Mouse (Mus musculus): ENCODE data around the gene Aqp3. TPM values are rescaled to one million over a fixed set of nuclear protein-coding genes. Genes with fewer than 3 reads are reported as not detected.

Aqp3 gene
- total and polyA plus RNA-seq, 3 experiments = not detected

DNA sequence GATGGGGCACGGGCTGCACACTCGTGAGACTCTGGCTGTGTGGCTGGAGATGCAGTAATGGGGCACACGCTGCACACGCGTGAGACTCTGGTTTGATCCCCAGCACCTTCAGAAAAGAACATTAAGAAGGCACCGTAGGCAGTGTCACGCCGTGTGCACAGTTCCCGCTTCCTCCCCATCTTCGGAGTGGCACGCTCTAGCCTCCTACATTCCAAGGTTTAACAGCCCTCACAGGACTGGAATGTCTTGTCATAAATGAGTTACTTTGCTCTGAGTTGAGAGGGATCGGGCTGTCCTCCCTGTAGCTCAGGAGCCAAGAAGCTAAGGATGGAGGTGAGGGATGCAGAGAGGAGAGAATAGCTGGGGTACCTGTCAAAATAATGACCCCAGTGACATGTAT is 55.1 kb downstream of the Aqp3 start:
- dilution Hi-C loops (cut with MboI; ENCODE audit: extremely low pct_ligation_motif_present, extremely low pct_unique_long_range_greater_than_20kb, low sequenced_read_pairs) (no loop called here), in situ Hi-C loops (cut with MboI; ENCODE audit: low pct_ligation_motif_present, low pct_unique_long_range_greater_than_20kb, low sequenced_read_pairs) (no loop called here)
- H3K9me3 ChIP-seq (replicated peaks; ENCODE audit: low read length) = no peaks in the 10 kb centered on the region
- H3K4me1 ChIP-seq (ENCODE audit: control insufficient read depth in 1 of 2, insufficient read depth in 2 of 2) = no peaks in the 10 kb centered on the region
- H3K27ac ChIP-seq (ENCODE audit: insufficient read depth, low read depth) = no peak overlapping the region
- peaks cover 48% of the 10 kb centered on the region for H3K27me3 ChIP-seq (replicated peaks)
- H3K4me2 ChIP-seq (ENCODE audit: insufficient read depth, low read depth, poor library complexity, severe bottlenecking) = no peak overlapping the region
- no peak for DNase-seq (ENCODE audit: extremely low read depth)
- no peak overlapping the region for H3K4me3 ChIP-seq (replicated peaks in 1 of 3; ENCODE audit: low read depth in 2 of 3, low read length in 2 of 3, poor library complexity in 1 of 3)
- TF ChIP-seq MYC (IDR thresholded peaks at IDR 0.05; ENCODE audit: low read depth, low read length) (no peak), IRF4 (IDR thresholded peaks at IDR 0.05; ENCODE audit: low read depth, low read length) (no peak), ETS1 (conservative IDR thresholded peaks at IDR 0.05; ENCODE audit: low read depth, low read length) (no peak), MAZ (IDR thresholded peaks at IDR 0.05; ENCODE audit: low read depth, low read length) (no peak), MEF2A (IDR thresholded peaks at IDR 0.05; ENCODE audit: borderline replicate concordance, low read depth, low read length) (no peak), CHD1 (IDR thresholded peaks at IDR 0.05; ENCODE audit: low read depth, low read length) (no peak), RCOR1 (conservative IDR thresholded peaks at IDR 0.05; ENCODE audit: low read depth, low read length) (no peak), SMC3 (IDR thresholded peaks at IDR 0.05; ENCODE audit: low read depth, low read length) (no peak), EP300 (IDR thresholded peaks at IDR 0.05; ENCODE audit: low read length) (no peak), JUN (IDR thresholded peaks at IDR 0.05; ENCODE audit: insufficient read depth, low read depth, low read length) (no peak), ZMIZ1 (IDR thresholded peaks at IDR 0.05; ENCODE audit: low read depth, low read length) (no peak), CTCF (conservative IDR thresholded peaks at IDR 0.05 in 1 of 2, IDR thresholded peaks at IDR 0.05 in 1 of 2; ENCODE audit: low read depth in 2 of 2, low read length in 2 of 2) (no peak), JUND (conservative IDR thresholded peaks at IDR 0.05; ENCODE audit: low read depth, low read length) (no peak), CHD2 (IDR thresholded peaks at IDR 0.05; ENCODE audit: low read length) (no peak), POLR2AphosphoS2 (IDR thresholded peaks at IDR 0.05; ENCODE audit: low read depth, low read length) (no peak), SIN3A (IDR thresholded peaks at IDR 0.05; ENCODE audit: low read length) (no peak), MXI1 (IDR thresholded peaks at IDR 0.05; ENCODE audit: low read depth, low read length) (no peak)
- H3K9ac ChIP-seq (ENCODE audit: insufficient read depth, low read depth) = no peak overlapping the region
- H3K79me2 ChIP-seq (replicated peaks; ENCODE audit: control insufficient read depth, extremely low read depth, insufficient read depth, poor library complexity, severe bottlenecking) = no peaks in the 10 kb centered on the region
- no peaks in the 10 kb centered on the region for H3K36me3 ChIP-seq (replicated peaks in 1 of 2; ENCODE audit: control insufficient read depth in 1 of 2, insufficient read depth in 1 of 2, low read length in 1 of 2)

Other genes starting within 250 kb of the Aqp3 start
- gene B4galt1, start 244.2 kb downstream of the Aqp3 start, total RNA-seq (2012; rRNA removed) = 39.5 and 46.6 TPM in 2 replicates
- gene B4galt1, start 244.2 kb downstream of the Aqp3 start, total RNA-seq (2014; rRNA removed) = 59.6 and 66.6 TPM in 2 replicates
- 72.4 and 80.2 TPM in 2 replicates for gene B4galt1, start 244.2 kb downstream of the Aqp3 start, polyA plus RNA-seq (2012; ENCODE audit: insufficient read length, low read depth)
- not detected in 2 replicates for gene Spink4, start 178.1 kb downstream of the Aqp3 start, total RNA-seq (2012; rRNA removed)
- not detected in 2 replicates for gene Spink4, start 178.1 kb downstream of the Aqp3 start, total RNA-seq (2014; rRNA removed)
- not detected in 2 replicates for gene Spink4, start 178.1 kb downstream of the Aqp3 start, polyA plus RNA-seq (2012; ENCODE audit: insufficient read length, low read depth)
- gene Bag1, start 149.9 kb downstream of the Aqp3 start, total RNA-seq (2012; rRNA removed) = 105 and 123 TPM in 2 replicates
- 149 and 190 TPM in 2 replicates for gene Bag1, start 149.9 kb downstream of the Aqp3 start, total RNA-seq (2014; rRNA removed)
- gene Bag1, start 149.9 kb downstream of the Aqp3 start, polyA plus RNA-seq (2012; ENCODE audit: insufficient read length, low read depth) = 161 and 193 TPM in 2 replicates
- 51.6 and 53.0 TPM in 2 replicates for gene Chmp5, start 149.8 kb downstream of the Aqp3 start, total RNA-seq (2012; rRNA removed)
- gene Chmp5, start 149.8 kb downstream of the Aqp3 start, total RNA-seq (2014; rRNA removed) = 86.7 and 88.1 TPM in 2 replicates
- gene Chmp5, start 149.8 kb downstream of the Aqp3 start, polyA plus RNA-seq (2012; ENCODE audit: insufficient read length, low read depth) = 43.6 and 45.9 TPM in 2 replicates
- gene Nfx1, start 127.3 kb downstream of the Aqp3 start, total RNA-seq (2012; rRNA removed) = 53.7 and 55.5 TPM in 2 replicates
- 70.5 and 75.2 TPM in 2 replicates for gene Nfx1, start 127.3 kb downstream of the Aqp3 start, total RNA-seq (2014; rRNA removed)
- gene Nfx1, start 127.3 kb downstream of the Aqp3 start, polyA plus RNA-seq (2012; ENCODE audit: insufficient read length, low read depth) = 87.0 and 89.8 TPM in 2 replicates
- not detected in 2 replicates for gene Aqp7, start 50.0 kb downstream of the Aqp3 start, total RNA-seq (2012; rRNA removed)
- not detected in 2 replicates for gene Aqp7, start 50.0 kb downstream of the Aqp3 start, total RNA-seq (2014; rRNA removed)
- 0.10 TPM in 1 of 2 replicates, not detected in the other for gene Aqp7, start 50.0 kb downstream of the Aqp3 start, polyA plus RNA-seq (2012; ENCODE audit: insufficient read length, low read depth)
- gene Nol6, start 26.3 kb upstream of the Aqp3 start, total RNA-seq (2012; rRNA removed) = 30.0 and 38.1 TPM in 2 replicates
- 22.0 and 24.7 TPM in 2 replicates for gene Nol6, start 26.3 kb upstream of the Aqp3 start, total RNA-seq (2014; rRNA removed)
- gene Nol6, start 26.3 kb upstream of the Aqp3 start, polyA plus RNA-seq (2012; ENCODE audit: insufficient read length, low read depth) = 79.3 and 81.5 TPM in 2 replicates
- 30.4 and 31.7 TPM in 2 replicates for gene Ube2r2, start 37.6 kb upstream of the Aqp3 start, total RNA-seq (2012; rRNA removed)
- 38.9 and 53.7 TPM in 2 replicates for gene Ube2r2, start 37.6 kb upstream of the Aqp3 start, total RNA-seq (2014; rRNA removed)
- 83.7 and 90.9 TPM in 2 replicates for gene Ube2r2, start 37.6 kb upstream of the Aqp3 start, polyA plus RNA-seq (2012; ENCODE audit: insufficient read length, low read depth)
- 17.2 and 17.4 TPM in 2 replicates for gene Ubap2, start 177.0 kb upstream of the Aqp3 start, total RNA-seq (2012; rRNA removed)
- gene Ubap2, start 177.0 kb upstream of the Aqp3 start, total RNA-seq (2014; rRNA removed) = 5.4 and 5.7 TPM in 2 replicates
- 115 and 135 TPM in 2 replicates for gene Ubap2, start 177.0 kb upstream of the Aqp3 start, polyA plus RNA-seq (2012; ENCODE audit: insufficient read length, low read depth)
- 24.3 and 31.3 TPM in 2 replicates for gene Dcaf12, start 216.7 kb upstream of the Aqp3 start, total RNA-seq (2012; rRNA removed)
- 30.8 and 33.7 TPM in 2 replicates for gene Dcaf12, start 216.7 kb upstream of the Aqp3 start, total RNA-seq (2014; rRNA removed)
- gene Dcaf12, start 216.7 kb upstream of the Aqp3 start, polyA plus RNA-seq (2012; ENCODE audit: insufficient read length, low read depth) = 36.7 and 42.0 TPM in 2 replicates

Data from CH12.LX (cell line).